Mouse (Mus musculus) CD8-positive naive resting alpha-beta T cell, adult 2 months (primary cell): Measurements from ENCODE around the gene 4931422A03Rik.
"Not testable (repeated sequence)": the region's sequence is repeated elsewhere in the genome, so short reads cannot be mapped to it uniquely, and the experiment has no call there.

Experiments
- DNase-seq, 2 experiments: peaks; one replicate each; pipeline ENCODE4 v3.0.0; 2022; ENCODE audit warnings: low read depth in 2 of 2, low spot score in 2 of 2

The 4931422A03Rik gene

DNA sequence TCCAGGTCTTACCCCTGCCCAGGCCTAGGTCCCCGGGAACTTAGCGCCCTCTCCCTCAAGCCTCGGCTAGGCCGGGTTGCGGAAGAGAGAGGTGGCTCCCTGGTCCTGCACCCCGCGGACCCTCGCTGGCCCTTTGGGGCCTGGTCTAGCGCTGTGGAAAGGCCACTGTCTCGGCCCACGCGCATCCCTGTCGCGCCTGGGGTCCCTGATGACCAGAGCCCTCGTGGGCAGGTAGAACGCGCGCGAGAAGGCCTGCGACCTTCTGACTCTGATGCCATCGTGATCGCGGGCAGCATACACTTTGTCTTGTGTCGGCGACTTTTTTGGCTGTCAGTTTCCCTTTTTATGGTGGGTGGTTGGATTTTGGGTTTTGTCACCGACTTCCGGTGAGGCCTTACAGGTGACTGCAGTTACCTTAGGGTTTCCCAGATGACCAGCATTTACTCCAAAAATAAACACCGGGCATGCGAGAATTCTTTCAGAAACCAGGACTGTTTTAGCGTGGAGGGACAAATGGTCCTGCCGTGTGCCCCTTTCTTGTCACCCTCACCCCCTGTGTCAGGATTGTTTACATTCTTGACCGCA, at the start of gene 4931422A03Rik:
TSS of gene 4931422A03Rik (minus strand) at position 223 of the 585 bp plus-strand sequence.
- DNase-seq = peak in 1 of 2 experiments; percentile 6

GRCm38 (mm10) chr2:104069704-104070185, 41.6 kb upstream of the 4931422A03Rik start, which contains the start of gene Cd59b:
Gene Cd59b, plus strand, starts transcription at chr2:104069849.
- DNase-seq = peak in 1 of 2 experiments; percentile 22

- DNase-seq = not testable (repeated sequence)
Measured at GRCm38 (mm10) chr2:104068450-104068849, 40.3 kb upstream of the 4931422A03Rik start, which contains the start of gene Gm10799. Gene Gm10799, minus strand, starts transcription at chr2:104068550.

DNA sequence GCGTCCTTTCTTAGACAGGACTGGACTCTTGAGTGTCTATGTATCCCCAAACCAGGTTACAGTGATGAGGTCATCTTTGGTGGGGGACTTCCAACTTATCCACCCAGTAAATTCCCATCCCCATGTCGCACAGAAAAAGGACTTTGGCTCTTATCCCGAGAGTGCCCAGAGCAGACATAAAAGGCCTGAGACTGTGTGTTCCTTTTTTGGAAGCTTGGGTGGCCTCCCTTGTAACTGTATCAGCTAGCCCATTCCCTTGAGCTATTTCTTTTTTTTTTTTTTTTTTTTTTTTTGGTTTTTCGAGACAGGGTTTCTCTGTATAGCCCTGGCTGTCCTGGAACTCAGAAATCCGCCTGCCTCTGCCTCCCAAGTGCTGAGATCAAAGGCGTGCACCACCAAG, 37.4 kb upstream of the 4931422A03Rik start, which contains the start of gene Gm10912:
TSS of gene Gm10912 (plus strand) at position 301 of the 400 bp plus-strand sequence.
- not testable (repeated sequence) for DNase-seq

GRCm38 (mm10) chr2:104064152-104064551, 36.0 kb upstream of the 4931422A03Rik start:
- DNase-seq = no peak

DNA sequence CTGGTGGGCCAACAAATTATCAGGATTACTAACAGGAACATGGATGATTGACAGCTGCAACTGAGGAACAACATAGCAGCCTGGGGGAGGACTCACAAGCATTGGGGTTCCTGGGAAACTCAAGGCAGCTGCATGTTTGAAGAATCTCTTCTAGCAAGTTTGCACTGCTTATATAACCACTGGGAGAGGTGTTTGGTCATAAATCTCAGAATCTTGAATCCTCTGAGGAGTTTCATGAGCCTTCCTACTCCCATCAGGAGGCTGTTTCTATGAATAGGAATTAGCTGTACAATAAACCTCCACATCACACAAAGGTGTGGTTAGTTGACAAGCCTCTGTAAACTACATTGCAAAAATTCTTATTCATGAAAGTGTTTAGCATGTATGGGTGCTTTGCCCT, 34.5 kb upstream of the 4931422A03Rik start:
- DNase-seq = no peak

DNA sequence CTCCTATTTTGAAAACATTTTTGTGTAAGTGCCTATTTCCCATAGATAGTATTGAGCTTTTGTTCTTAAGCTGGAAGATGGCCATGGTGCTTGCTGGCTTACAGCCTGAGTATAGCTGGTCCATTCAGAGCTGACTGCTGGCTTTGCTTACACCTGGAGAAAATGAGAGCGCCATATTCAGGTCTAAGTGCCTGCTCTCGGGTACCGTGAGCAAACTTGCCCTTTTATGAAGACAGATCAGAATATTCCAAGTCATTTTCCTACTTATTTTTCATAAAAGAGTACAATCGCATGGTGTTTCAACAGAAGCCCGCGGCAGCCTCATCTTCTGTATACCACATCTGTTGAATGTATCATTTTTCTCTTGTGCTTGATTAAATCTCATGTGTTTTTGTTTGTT, 32.8 kb upstream of the 4931422A03Rik start:
- no peak for DNase-seq

DNA sequence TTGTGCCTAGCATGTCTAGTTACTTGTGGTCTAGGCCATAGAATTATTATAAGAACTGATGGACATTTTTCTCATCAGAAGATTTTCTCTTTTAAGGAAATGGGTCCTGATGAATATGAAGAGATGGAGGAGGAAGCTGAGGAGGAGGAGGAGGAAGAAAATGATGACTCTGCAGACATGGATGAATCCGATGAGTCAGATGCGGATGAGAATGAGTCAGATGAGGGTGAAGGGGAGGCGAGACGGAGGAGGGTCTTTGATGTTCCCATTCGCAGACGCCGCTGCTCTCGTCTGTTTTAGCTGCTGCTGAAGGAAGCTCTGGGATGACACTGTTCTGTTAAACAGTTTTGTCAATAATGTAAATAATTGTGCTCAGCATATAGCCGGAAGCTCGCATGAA, 31.6 kb upstream of the 4931422A03Rik start:
- DNase-seq = no peak

- DNase-seq = no peak
Measured at GRCm38 (mm10) chr2:104058954-104059353, 30.8 kb upstream of the 4931422A03Rik start.

DNA sequence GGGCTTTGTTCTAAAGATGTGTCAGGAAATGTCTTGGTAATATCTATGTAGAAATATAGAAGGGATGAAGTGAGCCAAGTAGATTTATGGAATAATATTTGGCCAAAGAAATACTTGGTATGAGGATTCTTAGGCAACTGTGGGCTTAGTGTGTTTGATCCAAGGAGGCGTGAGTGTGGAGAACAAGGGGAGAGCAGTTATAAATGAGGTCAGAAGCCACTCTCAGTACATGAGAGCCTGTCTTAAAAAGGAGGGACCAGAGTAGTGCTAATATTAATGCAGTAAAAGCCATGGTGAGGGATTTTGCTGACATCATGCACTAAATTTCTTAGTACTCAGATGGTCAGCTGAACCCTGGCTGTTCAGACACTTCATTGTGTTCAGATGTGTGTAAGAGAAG, 30.2 kb upstream of the 4931422A03Rik start:
- DNase-seq = no peak

DNA sequence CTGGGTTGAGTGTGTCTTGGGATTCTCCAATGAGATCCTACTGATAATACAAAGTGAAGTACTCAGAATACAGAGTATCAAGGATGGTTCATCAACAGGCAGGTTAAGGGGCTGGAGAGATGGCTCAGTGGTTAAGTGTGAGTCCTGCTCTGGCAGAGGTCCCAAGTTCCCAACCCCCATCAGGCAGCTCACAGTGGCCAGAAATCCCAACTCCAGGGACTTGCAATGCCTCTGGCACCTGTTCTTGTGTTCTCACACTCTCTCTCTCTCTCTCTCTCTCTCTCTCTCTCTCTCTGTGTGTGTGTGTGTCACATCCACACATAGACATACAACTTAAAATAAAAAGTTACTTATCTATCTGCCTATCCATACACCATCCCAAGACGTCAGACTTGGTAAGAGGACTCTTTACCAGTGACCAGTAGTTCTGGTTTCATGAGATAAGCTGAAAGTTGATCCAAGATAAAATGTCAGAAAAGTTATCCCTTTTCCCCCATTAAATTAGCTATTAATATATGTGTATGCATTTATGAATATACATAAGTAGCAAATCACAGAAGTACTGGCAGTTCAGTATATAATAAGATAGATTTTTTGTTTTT, 16.4 kb upstream of the 4931422A03Rik start:
- DNase-seq = no peak

DNA sequence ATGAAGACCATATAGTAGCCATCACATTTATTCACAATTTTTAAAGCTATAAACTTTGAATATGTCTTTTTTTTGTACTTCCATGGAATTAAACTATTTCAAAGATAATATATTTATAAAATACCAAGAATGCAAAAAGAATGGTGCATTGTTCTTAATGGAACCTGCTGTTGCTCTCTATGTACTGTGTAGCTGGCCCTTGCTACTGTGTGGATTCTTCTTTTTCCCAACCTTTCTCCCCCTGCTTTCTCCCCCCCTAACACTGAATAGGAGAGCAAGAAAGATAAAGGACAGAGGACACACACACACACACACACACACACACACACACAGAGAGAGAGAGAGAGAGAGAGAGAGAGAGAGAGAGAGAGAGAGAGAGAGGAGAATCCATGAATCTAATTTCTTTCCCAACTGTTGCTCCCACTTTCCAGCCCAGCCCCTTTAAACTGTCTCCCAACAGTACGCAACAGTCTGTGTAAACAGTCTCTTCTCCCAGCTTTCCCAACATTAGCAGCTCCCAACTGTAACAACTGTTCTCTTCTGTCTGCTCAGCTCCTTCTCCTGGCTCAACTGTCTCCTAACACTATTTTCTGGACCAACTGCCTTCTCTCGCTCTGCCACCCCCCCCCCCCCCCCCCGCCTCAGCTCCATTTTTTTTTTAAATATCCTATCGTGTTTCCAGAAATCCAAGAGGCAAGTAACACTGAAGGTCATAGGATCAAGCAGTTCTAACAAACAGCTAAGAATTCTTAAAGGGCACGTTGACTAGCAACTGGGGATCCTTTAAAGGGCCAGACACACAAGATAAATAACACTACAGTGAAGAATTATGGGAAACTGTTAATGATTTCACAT, 15.7 kb upstream of the 4931422A03Rik start:
- DNase-seq = no peak

GRCm38 (mm10) chr2:104042766-104043165, 14.6 kb upstream of the 4931422A03Rik start:
- no peak for DNase-seq

DNA sequence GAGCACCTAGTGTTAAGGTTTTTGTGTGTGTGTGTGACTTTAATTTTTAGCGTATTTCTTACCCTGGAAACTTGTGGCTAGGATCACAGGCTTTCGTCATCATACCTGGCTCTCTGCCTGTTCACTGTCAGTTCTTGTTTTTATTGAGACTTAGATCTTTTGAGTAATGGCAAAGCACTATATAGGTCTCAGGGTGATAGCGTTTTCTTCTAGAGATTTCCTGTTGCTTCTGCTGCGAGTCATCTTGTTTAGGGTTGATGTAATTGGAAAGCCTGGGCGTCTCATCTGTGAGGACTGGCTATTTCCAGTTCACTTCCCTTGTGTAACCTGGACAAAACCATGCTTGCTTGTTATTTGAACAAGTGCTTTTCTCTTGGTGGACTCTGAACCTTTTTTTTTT, 13.5 kb upstream of the 4931422A03Rik start:
- DNase-seq = no peak

DNA sequence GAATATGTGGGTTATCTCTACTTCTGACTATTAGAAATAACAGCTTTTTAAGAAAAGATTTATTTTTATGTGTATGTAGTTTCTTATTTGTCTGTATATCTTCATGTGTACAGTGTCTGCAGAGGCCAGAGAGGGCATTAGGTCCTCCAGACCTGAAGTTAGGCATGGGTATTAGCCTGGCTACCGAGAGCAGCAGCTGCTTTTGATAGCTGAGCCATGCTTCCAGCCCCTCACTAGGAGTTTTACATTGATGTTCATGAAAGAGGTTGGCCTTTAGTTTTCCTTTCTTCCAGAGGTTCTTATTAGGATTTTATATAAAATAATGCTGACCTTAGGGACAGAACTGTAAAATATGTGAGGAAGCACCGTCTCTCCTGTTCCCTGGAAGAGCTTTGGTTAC, 10.1 kb upstream of the 4931422A03Rik start:
- no peak for DNase-seq

GRCm38 (mm10) chr2:104036316-104036715, 8.2 kb upstream of the 4931422A03Rik start:
- DNase-seq = no peak

GRCm38 (mm10) chr2:104035595-104035994, 7.4 kb upstream of the 4931422A03Rik start:
- no peak for DNase-seq

GRCm38 (mm10) chr2:104034832-104035472, 6.8 kb upstream of the 4931422A03Rik start:
- peak; percentile 4 to 11 for DNase-seq

DNA sequence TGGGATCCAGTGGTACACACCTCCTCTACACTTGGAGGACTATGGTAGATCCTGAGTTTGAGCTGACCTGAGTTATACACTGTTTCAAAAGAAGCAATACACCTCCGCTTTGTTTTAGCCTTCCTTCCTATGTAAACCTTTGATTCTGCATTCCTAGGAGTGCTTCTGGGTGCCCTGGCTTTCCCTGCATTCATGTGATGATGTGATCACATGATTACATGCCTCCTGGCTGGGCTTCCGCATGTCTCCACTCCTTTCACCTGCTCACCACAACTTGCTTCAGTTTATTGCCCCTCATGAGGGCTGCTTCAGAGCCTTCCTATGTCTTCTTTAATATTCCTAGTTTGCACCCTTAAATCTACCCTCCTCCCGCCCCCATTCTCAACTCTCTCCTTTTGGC, 3.9 kb upstream of the 4931422A03Rik start:
- DNase-seq = no peak

- no peak for DNase-seq
Measured at GRCm38 (mm10) chr2:104030381-104030780, 2.2 kb upstream of the 4931422A03Rik start.

DNA sequence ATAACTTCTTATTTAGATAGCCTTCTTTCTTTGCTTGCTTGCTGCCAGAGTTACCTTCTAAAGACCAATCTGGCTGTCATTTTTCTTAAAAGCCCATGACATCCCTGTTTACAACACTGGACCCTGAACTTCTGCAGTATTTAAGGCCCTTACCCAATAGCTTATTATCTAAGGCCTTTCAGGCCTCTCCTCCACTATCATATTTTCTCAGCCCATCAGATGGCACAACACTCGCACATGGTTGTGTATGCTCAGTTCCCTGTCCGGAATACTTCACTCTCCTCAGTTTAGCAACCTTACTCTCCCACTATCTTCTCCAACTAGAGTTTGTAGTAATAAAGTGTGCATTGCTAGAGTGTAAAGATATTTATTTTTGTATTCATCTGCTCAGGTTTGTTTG, 913 bp upstream of the 4931422A03Rik start:
- no peak for DNase-seq
